Mouse (Mus musculus) liver, embryonic 12.5 days (tissue): ENCODE data around the gene Tcp10c. TPM values are rescaled to one million over a fixed set of nuclear protein-coding genes. Genes with fewer than 3 reads are reported as not detected.
"Not testable (repeated sequence)": the region's sequence is repeated elsewhere in the genome, so short reads cannot be mapped to it uniquely, and the experiment has no call there.

Experiments
- ATAC-seq: fragments of 200-750 bp; cut with Nextera tagmentation; 2 replicates; pipeline ENCODE4 v1.8.0; 2017; ENCODE audit warnings: moderate number of reproducible peaks, mild to moderate bottlenecking, moderate library complexity
- H3K27ac ChIP-seq: fragments of 300-500 bp; sonication (generic); 2 replicates; pipeline ENCODE4 v1.5.1; 2016; ENCODE audit warnings: mild to moderate bottlenecking
- H3K27me3 ChIP-seq: fragments of 300-500 bp; sonication (generic); replicated peaks from 2 replicates; pipeline ENCODE4 v1.6.1; 2016; ENCODE audit warnings: mild to moderate bottlenecking, moderate library complexity
- H3K36me3 ChIP-seq: fragments of 300-500 bp; sonication (generic); 2 replicates; pipeline ENCODE4 v1.6.1; 2016; ENCODE audit warnings: mild to moderate bottlenecking, moderate library complexity
- H3K4me1 ChIP-seq: fragments of 300-500 bp; sonication (generic); 2 replicates; pipeline ENCODE4 v1.6.1; 2016
- H3K4me2 ChIP-seq: fragments of 300-500 bp; sonication (generic); 2 replicates; pipeline ENCODE4 v1.6.1; 2016; ENCODE audit warnings: mild to moderate bottlenecking, moderate library complexity
- H3K4me3 ChIP-seq: fragments of 300-500 bp; sonication (generic); 2 replicates; pipeline ENCODE4 v1.5.1; 2016; ENCODE audit warnings: mild to moderate bottlenecking, moderate library complexity
- H3K9ac ChIP-seq: fragments of 300-500 bp; sonication (generic); 2 replicates; pipeline ENCODE4 v1.6.1; 2016; ENCODE audit warnings: mild to moderate bottlenecking, moderate library complexity
- H3K9me3 ChIP-seq: fragments of 300-500 bp; sonication (generic); replicated peaks from 2 replicates; pipeline ENCODE4 v1.6.1; 2016; ENCODE audit warnings: mild to moderate bottlenecking, moderate library complexity
- WGBS: fragments of 180-500 bp; shearing (Covaris S2); methylation state at CpG from one replicate; pipeline ENCODE4 v1.1.7; 2016; ENCODE audit not compliant: insufficient replicate concordance; 5-methylcytosine and 5-hydroxymethylcytosine counted together
- polyA plus RNA-seq: library from polyadenylated mRNA; unstranded; fragments of >200 nt; fragmentation: Nextera tagmentation; extraction: Ambion mirVana; gene quantifications from 2 replicates; pipeline ENCODE4 v1.2.1, GENCODE M21; 2016

Gene Tcp10c
- not detected in 2 replicates for polyA plus RNA-seq

- H3K9ac ChIP-seq, H3K4me3 ChIP-seq, H3K27me3 ChIP-seq, H3K36me3 ChIP-seq, H3K4me2 ChIP-seq, H3K4me1 ChIP-seq, ATAC-seq, H3K27ac ChIP-seq: not testable (repeated sequence)
- 67% methylated on average over 4 of the region's 4 CpGs for WGBS
- H3K9me3 ChIP-seq: peaks cover 25% of the 10 kb centered on the region
These were observed at the start of gene Tcp10c for GRCm38 (mm10) chr17:13354521-13354920. Gene Tcp10c, plus strand, starts transcription at chr17:13354572.

GRCm38 (mm10) chr17:13307852-13308251 lies 46.5 kb upstream of the Tcp10c start:
- H3K4me3 ChIP-seq, H3K27ac ChIP-seq, H3K9ac ChIP-seq, ATAC-seq, H3K27me3 ChIP-seq, H3K4me1 ChIP-seq, H3K4me2 ChIP-seq, H3K36me3 ChIP-seq: not testable (repeated sequence)
- peaks cover 36% of the 10 kb centered on the region for H3K9me3 ChIP-seq
- 66% methylated on average over 5 of the region's 6 CpGs for WGBS

GRCm38 (mm10) chr17:13308344-13308743 lies 46.0 kb upstream of the Tcp10c start:
- not testable (repeated sequence) for H3K36me3 ChIP-seq, H3K4me3 ChIP-seq, H3K4me1 ChIP-seq, ATAC-seq, H3K27me3 ChIP-seq, H3K4me2 ChIP-seq, H3K27ac ChIP-seq, H3K9ac ChIP-seq
- H3K9me3 ChIP-seq: peaks cover 38% of the 10 kb centered on the region
- WGBS: 66% methylated on average over 5 of the region's 5 CpGs

- H3K9ac ChIP-seq, H3K36me3 ChIP-seq, H3K27ac ChIP-seq, H3K4me1 ChIP-seq, H3K27me3 ChIP-seq, H3K4me2 ChIP-seq, ATAC-seq, H3K4me3 ChIP-seq: not testable (repeated sequence)
- H3K9me3 ChIP-seq: peaks cover 41% of the 10 kb centered on the region
- WGBS: 74% methylated on average over 4 of the region's 4 CpGs
These were observed 45.6 kb upstream of the Tcp10c start for GRCm38 (mm10) chr17:13308746-13309145.

GRCm38 (mm10) chr17:13309182-13309631 lies 45.2 kb upstream of the Tcp10c start:
- H3K4me1 ChIP-seq, H3K9ac ChIP-seq, H3K36me3 ChIP-seq, H3K4me3 ChIP-seq, H3K27ac ChIP-seq, H3K27me3 ChIP-seq, H3K4me2 ChIP-seq: not testable (repeated sequence)
- WGBS: 74% methylated on average over 10 of the region's 10 CpGs
- H3K9me3 ChIP-seq: peaks cover 44% of the 10 kb centered on the region
- ATAC-seq: peak; percentile 44; the same call in 1 of the 2 replicates

- H3K27me3 ChIP-seq, H3K4me2 ChIP-seq, H3K27ac ChIP-seq, ATAC-seq, H3K4me1 ChIP-seq, H3K4me3 ChIP-seq, H3K36me3 ChIP-seq, H3K9ac ChIP-seq: not testable (repeated sequence)
- H3K9me3 ChIP-seq: peaks cover 56% of the 10 kb centered on the region
- WGBS: 62% methylated on average over 4 of the region's 4 CpGs
These were observed 24.4 kb upstream of the Tcp10c start for GRCm38 (mm10) chr17:13329967-13330366.

GRCm38 (mm10) chr17:13331179-13331578 lies 23.2 kb upstream of the Tcp10c start:
- not testable (repeated sequence) for H3K4me3 ChIP-seq, H3K9ac ChIP-seq, H3K27me3 ChIP-seq, H3K36me3 ChIP-seq, H3K4me1 ChIP-seq, H3K4me2 ChIP-seq, H3K27ac ChIP-seq
- ATAC-seq: 0 out of 2 replicates have a peak, but pooled peaks have one; percentile 11
- WGBS: 65% methylated on average over 4 of the region's 4 CpGs
- peaks cover 48% of the 10 kb centered on the region for H3K9me3 ChIP-seq

- H3K27me3 ChIP-seq, H3K27ac ChIP-seq, H3K4me3 ChIP-seq, H3K4me1 ChIP-seq, H3K9ac ChIP-seq, H3K4me2 ChIP-seq, H3K36me3 ChIP-seq, ATAC-seq: not testable (repeated sequence)
- WGBS: 76% methylated on average over 8 of the region's 8 CpGs
- H3K9me3 ChIP-seq: peaks cover 51% of the 10 kb centered on the region
These were observed 21.9 kb upstream of the Tcp10c start for GRCm38 (mm10) chr17:13332496-13332895.

- H3K9ac ChIP-seq, H3K4me2 ChIP-seq, H3K27ac ChIP-seq, H3K36me3 ChIP-seq, H3K4me3 ChIP-seq, H3K27me3 ChIP-seq, H3K4me1 ChIP-seq: not testable (repeated sequence)
- H3K9me3 ChIP-seq: peaks cover 19% of the 10 kb centered on the region
- peak; percentile 51 for ATAC-seq
- WGBS: 48% methylated on average over 9 of the region's 9 CpGs
These were observed 17.2 kb upstream of the Tcp10c start for GRCm38 (mm10) chr17:13336979-13337749.

- not testable (repeated sequence) for H3K36me3 ChIP-seq, ATAC-seq, H3K4me3 ChIP-seq, H3K4me1 ChIP-seq, H3K9ac ChIP-seq, H3K27ac ChIP-seq, H3K4me2 ChIP-seq, H3K27me3 ChIP-seq
- WGBS: 39% methylated on average over 1 of the region's 1 CpGs
- peaks cover 18% of the 10 kb centered on the region for H3K9me3 ChIP-seq
These were observed 16.4 kb upstream of the Tcp10c start for GRCm38 (mm10) chr17:13337931-13338330.

GRCm38 (mm10) chr17:13340071-13340470 lies 14.3 kb upstream of the Tcp10c start:
- H3K36me3 ChIP-seq, H3K4me3 ChIP-seq, H3K4me1 ChIP-seq, H3K4me2 ChIP-seq, H3K27ac ChIP-seq, H3K9ac ChIP-seq, ATAC-seq, H3K27me3 ChIP-seq: not testable (repeated sequence)
- H3K9me3 ChIP-seq: peaks cover 13% of the 10 kb centered on the region
- WGBS: 60% methylated on average over 1 of the region's 1 CpGs

- H3K36me3 ChIP-seq, H3K27me3 ChIP-seq, H3K4me3 ChIP-seq, H3K27ac ChIP-seq, H3K4me2 ChIP-seq, H3K9ac ChIP-seq, H3K9me3 ChIP-seq, ATAC-seq, H3K4me1 ChIP-seq: not testable (repeated sequence)
- WGBS: no CpG with 5 or more reads among the region's 4 CpGs
These were observed 8.4 kb upstream of the Tcp10c start for GRCm38 (mm10) chr17:13345923-13346322.

GRCm38 (mm10) chr17:13349563-13349962 lies 4.8 kb upstream of the Tcp10c start:
- not testable (repeated sequence) for H3K4me1 ChIP-seq, H3K27me3 ChIP-seq, H3K27ac ChIP-seq, H3K36me3 ChIP-seq, ATAC-seq, H3K4me2 ChIP-seq, H3K9ac ChIP-seq, H3K4me3 ChIP-seq
- 70% methylated on average over 5 of the region's 5 CpGs for WGBS
- H3K9me3 ChIP-seq: peaks cover 10% of the 10 kb centered on the region
